Mouse (Mus musculus): ENCODE data around the gene Ccdc170. TPM values are rescaled to one million over a fixed set of nuclear protein-coding genes. Genes with fewer than 3 reads are reported as not detected.
"Not testable (repeated sequence)": the region's sequence is repeated elsewhere in the genome, so short reads cannot be mapped to it uniquely, and the experiment has no call there.

The Ccdc170 gene
- 0.13 TPM in 1 of 2 replicates, not detected in the other for polyA plus RNA-seq (2014; fragmentation: Nextera tagmentation; extraction: Ambion mirVana)

GRCm38 (mm10) chr10:4482355-4482754 is at the start of gene Ccdc170:
Ccdc170 (plus strand) TSS chr10:4482502.
- H3K36me3 ChIP-seq (ENCODE audit: control insufficient read depth, insufficient read depth, low read length) = no peaks in the 10 kb centered on the region
- DNase-seq (ENCODE audit: low spot score) = no peak
- no peak for ATAC-seq (replicated peaks; ENCODE audit: low FRiP score, low TSS enrichment, low read depth)
- H3K9ac ChIP-seq (ENCODE audit: low read length) = no peak within 1 kb of the TSS
- no peaks in the 10 kb centered on the region for H3K9me3 ChIP-seq (ENCODE audit: control insufficient read depth, low read length)
- H3K4me1 ChIP-seq (replicated peaks; ENCODE audit: control insufficient read depth, insufficient read depth, low read length) = no peaks in the 10 kb centered on the region
- 29% methylated on average over 11 of the region's 11 CpGs for WGBS
- H3K27ac ChIP-seq (ENCODE audit: low read depth) = no peak within 1 kb of the TSS
- H3K4me3 ChIP-seq (ENCODE audit: low read depth, low read length) = no peak within 1 kb of the TSS
- H3K27me3 ChIP-seq (replicated peaks; ENCODE audit: control insufficient read depth, insufficient read depth, low read length) = no peaks in the 10 kb centered on the region
- H3K4me2 ChIP-seq (ENCODE audit: low read length) = no peak within 1 kb of the TSS

DNA sequence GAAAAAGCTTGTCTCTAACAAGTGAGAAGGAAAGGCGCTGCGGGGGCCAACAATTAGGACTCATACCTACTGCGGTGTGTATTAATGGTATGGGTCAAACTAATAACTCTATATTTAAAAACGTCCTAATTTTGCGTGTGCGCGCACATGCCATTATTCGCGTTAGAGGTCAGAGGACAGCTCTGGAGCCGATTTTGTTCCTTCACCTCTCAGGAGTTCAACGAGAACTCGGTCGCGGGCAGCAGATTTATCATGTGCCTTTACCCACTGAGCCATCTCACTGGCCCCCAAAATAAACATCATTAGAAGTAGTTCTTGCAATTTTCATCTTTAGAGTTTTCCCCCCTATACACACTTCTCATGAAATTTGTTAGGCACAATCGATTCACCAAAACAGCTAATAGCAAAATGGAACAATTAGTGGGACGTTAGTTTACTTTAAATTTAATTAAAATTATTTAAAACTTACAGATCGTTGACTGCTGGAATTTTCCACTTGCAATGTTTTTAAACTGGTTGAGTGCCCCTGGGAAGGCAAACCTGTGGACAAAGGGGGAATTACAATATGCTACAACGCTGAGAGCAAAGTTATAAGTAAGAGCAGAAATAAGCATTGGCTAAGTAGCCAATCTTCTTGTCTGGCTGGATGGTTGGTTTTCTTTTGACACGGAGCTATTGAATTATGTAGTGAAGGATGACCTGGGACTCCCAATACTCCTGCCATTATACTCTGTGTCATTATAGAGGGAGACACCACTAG is 49.1 kb upstream of the Ccdc170 start:
- no peaks in the 10 kb centered on the region for H3K9me3 ChIP-seq (ENCODE audit: control insufficient read depth, low read length)
- DNase-seq (ENCODE audit: low spot score) (no peak), ATAC-seq (replicated peaks; ENCODE audit: low FRiP score, low TSS enrichment, low read depth) (peak; percentile 13; the same call in 1 of the 2 replicates)

DNA sequence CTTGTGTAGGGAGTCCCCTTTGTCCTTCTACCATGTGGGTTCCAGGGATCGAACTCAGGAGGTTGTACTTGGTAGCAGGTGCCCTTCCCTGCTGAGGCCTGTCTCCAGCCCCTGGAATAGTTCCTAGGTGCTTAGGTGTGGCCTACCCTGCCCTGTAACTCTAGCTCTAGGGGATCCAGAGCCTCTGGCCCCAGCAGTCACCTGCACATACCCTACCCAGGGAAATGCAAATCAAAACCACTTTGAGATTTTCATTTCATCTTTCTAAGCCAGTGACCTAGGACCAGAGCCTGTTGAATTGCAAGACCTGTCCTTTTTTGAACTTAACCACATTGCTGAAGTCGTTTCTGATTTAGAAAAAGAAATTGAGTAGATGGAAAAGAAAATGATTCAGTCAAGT is 48.4 kb upstream of the Ccdc170 start:
- H3K4me2 ChIP-seq (ENCODE audit: low read length) = peak overlapping the region; percentile 55; the same call in 1 of the 2 replicates
- not testable (repeated sequence) for H3K9me3 ChIP-seq (ENCODE audit: control insufficient read depth, low read length); H3K27ac ChIP-seq (ENCODE audit: low read depth); H3K27me3 ChIP-seq (replicated peaks; ENCODE audit: control insufficient read depth, insufficient read depth, low read length); H3K4me1 ChIP-seq (replicated peaks; ENCODE audit: control insufficient read depth, insufficient read depth, low read length); DNase-seq (ENCODE audit: low spot score); ATAC-seq (replicated peaks; ENCODE audit: low FRiP score, low TSS enrichment, low read depth); H3K4me3 ChIP-seq (ENCODE audit: low read depth, low read length); H3K9ac ChIP-seq (ENCODE audit: low read length)
- H3K36me3 ChIP-seq (ENCODE audit: control insufficient read depth, insufficient read depth, low read length) = peaks cover 20% of the 10 kb centered on the region
- 91% methylated on average over 2 of the region's 2 CpGs for WGBS

More for the DNA sequence above, 49.1 kb upstream of the Ccdc170 start:
- H3K27me3 ChIP-seq (replicated peaks; ENCODE audit: control insufficient read depth, insufficient read depth, low read length) = no peaks in the 10 kb centered on the region
- peak overlapping the region; percentile 55 for H3K4me2 ChIP-seq (ENCODE audit: low read length)
- H3K36me3 ChIP-seq (ENCODE audit: control insufficient read depth, insufficient read depth, low read length) = peaks cover 18% of the 10 kb centered on the region
- peak overlapping the region; percentile 81 for H3K4me3 ChIP-seq (ENCODE audit: low read depth, low read length)
- H3K27ac ChIP-seq (ENCODE audit: low read depth) = peak overlapping the region; percentile 85
- H3K4me1 ChIP-seq (replicated peaks; ENCODE audit: control insufficient read depth, insufficient read depth, low read length) = peaks cover 8% of the 10 kb centered on the region; the same call in 1 of the 2 replicates
- 7% methylated on average over 19 of the region's 19 CpGs for WGBS
- peak overlapping the region; percentile 83 for H3K9ac ChIP-seq (ENCODE audit: low read length)

- H3K27me3 ChIP-seq (replicated peaks; ENCODE audit: control insufficient read depth, insufficient read depth, low read length) = no peaks in the 10 kb centered on the region
- H3K27ac ChIP-seq (ENCODE audit: low read depth) = no peak overlapping the region
- no peak overlapping the region for H3K4me2 ChIP-seq (ENCODE audit: low read length)
- 76% methylated on average over 3 of the region's 3 CpGs for WGBS
- H3K9me3 ChIP-seq (ENCODE audit: control insufficient read depth, low read length) = no peaks in the 10 kb centered on the region
- ATAC-seq (replicated peaks; ENCODE audit: low FRiP score, low TSS enrichment, low read depth) (no peak), DNase-seq (ENCODE audit: low spot score) (no peak)
- H3K9ac ChIP-seq (ENCODE audit: low read length) = no peak overlapping the region
- H3K4me1 ChIP-seq (replicated peaks; ENCODE audit: control insufficient read depth, insufficient read depth, low read length) = peaks cover 8% of the 10 kb centered on the region; the same call in 1 of the 2 replicates
- H3K4me3 ChIP-seq (ENCODE audit: low read depth, low read length) = no peak overlapping the region
- peaks cover 36% of the 10 kb centered on the region for H3K36me3 ChIP-seq (ENCODE audit: control insufficient read depth, insufficient read depth, low read length)
Observed at GRCm38 (mm10) chr10:4435416-4435815, 46.9 kb upstream of the Ccdc170 start.

GRCm38 (mm10) chr10:4456409-4456808 is 25.9 kb upstream of the Ccdc170 start:
- Histone ChIP-seq H3K9me3 (ENCODE audit: control insufficient read depth, low read length) (no peaks in the 10 kb centered on the region), H3K36me3 (ENCODE audit: control insufficient read depth, insufficient read depth, low read length) (peaks cover 36% of the 10 kb centered on the region), H3K4me2 (ENCODE audit: low read length) (no peak overlapping the region), H3K4me3 (ENCODE audit: low read depth, low read length) (no peak overlapping the region), H3K4me1 (replicated peaks; ENCODE audit: control insufficient read depth, insufficient read depth, low read length) (no peaks in the 10 kb centered on the region), H3K27me3 (replicated peaks; ENCODE audit: control insufficient read depth, insufficient read depth, low read length) (no peaks in the 10 kb centered on the region), H3K27ac (ENCODE audit: low read depth) (no peak overlapping the region), H3K9ac (ENCODE audit: low read length) (no peak overlapping the region)
- DNase-seq (ENCODE audit: low spot score) (no peak), ATAC-seq (replicated peaks; ENCODE audit: low FRiP score, low TSS enrichment, low read depth) (no peak)
- WGBS = 71% methylated on average over 4 of the region's 4 CpGs

- no peak overlapping the region for H3K4me3 ChIP-seq (ENCODE audit: low read depth, low read length)
- no peak overlapping the region for H3K27ac ChIP-seq (ENCODE audit: low read depth)
- H3K36me3 ChIP-seq (ENCODE audit: control insufficient read depth, insufficient read depth, low read length) = peaks cover 3% of the 10 kb centered on the region; the same call in 1 of the 2 replicates
- ATAC-seq (replicated peaks; ENCODE audit: low FRiP score, low TSS enrichment, low read depth) (no peak), DNase-seq (ENCODE audit: low spot score) (no peak)
- H3K4me1 ChIP-seq (replicated peaks; ENCODE audit: control insufficient read depth, insufficient read depth, low read length) = no peaks in the 10 kb centered on the region
- no peak overlapping the region for H3K9ac ChIP-seq (ENCODE audit: low read length)
- H3K4me2 ChIP-seq (ENCODE audit: low read length) = no peak overlapping the region
- H3K9me3 ChIP-seq (ENCODE audit: control insufficient read depth, low read length) = no peaks in the 10 kb centered on the region
- no peaks in the 10 kb centered on the region for H3K27me3 ChIP-seq (replicated peaks; ENCODE audit: control insufficient read depth, insufficient read depth, low read length)
- WGBS = 92% methylated on average over 2 of the region's 2 CpGs
Observed at GRCm38 (mm10) chr10:4460201-4460600, 22.1 kb upstream of the Ccdc170 start.

DNA sequence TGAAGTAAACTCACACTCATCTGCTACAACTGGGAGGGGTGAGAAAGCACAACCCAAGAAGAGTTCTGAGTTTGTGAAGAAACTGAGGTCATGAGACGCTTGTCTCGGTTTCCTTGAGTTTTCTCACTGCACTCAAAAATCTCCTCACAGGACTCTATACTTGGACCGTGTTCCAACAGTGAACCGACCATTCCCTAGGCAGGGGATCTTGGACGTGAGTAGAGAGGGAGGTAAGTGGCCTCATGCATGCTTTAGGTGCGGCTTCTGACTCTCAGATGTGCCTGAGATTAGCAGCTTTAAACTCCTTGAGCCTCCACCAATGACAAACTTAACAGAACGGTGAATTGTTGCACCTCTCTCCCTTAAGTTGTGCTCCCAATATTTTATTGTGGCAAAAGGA is 16.5 kb upstream of the Ccdc170 start:
- ATAC-seq (replicated peaks; ENCODE audit: low FRiP score, low TSS enrichment, low read depth) (no peak), DNase-seq (ENCODE audit: low spot score) (no peak)
- no peaks in the 10 kb centered on the region for H3K9me3 ChIP-seq (ENCODE audit: control insufficient read depth, low read length)
- 74% methylated on average over 7 of the region's 7 CpGs for WGBS
- no peaks in the 10 kb centered on the region for H3K36me3 ChIP-seq (ENCODE audit: control insufficient read depth, insufficient read depth, low read length)
- no peaks in the 10 kb centered on the region for H3K27me3 ChIP-seq (replicated peaks; ENCODE audit: control insufficient read depth, insufficient read depth, low read length)
- no peaks in the 10 kb centered on the region for H3K4me1 ChIP-seq (replicated peaks; ENCODE audit: control insufficient read depth, insufficient read depth, low read length)
- no peak overlapping the region for H3K9ac ChIP-seq (ENCODE audit: low read length)
- no peak overlapping the region for H3K27ac ChIP-seq (ENCODE audit: low read depth)
- H3K4me3 ChIP-seq (ENCODE audit: low read depth, low read length) = no peak overlapping the region
- no peak overlapping the region for H3K4me2 ChIP-seq (ENCODE audit: low read length)

GRCm38 (mm10) chr10:4469406-4469805 is 12.9 kb upstream of the Ccdc170 start:
- Histone ChIP-seq H3K27ac (ENCODE audit: low read depth) (no peak overlapping the region), H3K9ac (ENCODE audit: low read length) (no peak overlapping the region), H3K4me3 (ENCODE audit: low read depth, low read length) (no peak overlapping the region), H3K4me2 (ENCODE audit: low read length) (no peak overlapping the region), H3K27me3 (replicated peaks; ENCODE audit: control insufficient read depth, insufficient read depth, low read length) (no peaks in the 10 kb centered on the region), H3K36me3 (ENCODE audit: control insufficient read depth, insufficient read depth, low read length) (no peaks in the 10 kb centered on the region), H3K9me3 (ENCODE audit: control insufficient read depth, low read length) (no peaks in the 10 kb centered on the region), H3K4me1 (replicated peaks; ENCODE audit: control insufficient read depth, insufficient read depth, low read length) (no peaks in the 10 kb centered on the region)
- no peak for DNase-seq (ENCODE audit: low spot score)
- 78% methylated on average over 3 of the region's 3 CpGs for WGBS
- ATAC-seq (replicated peaks; ENCODE audit: low FRiP score, low TSS enrichment, low read depth) = no peak

GRCm38 (mm10) chr10:4473591-4473993 is 8.7 kb upstream of the Ccdc170 start:
- WGBS = 30% methylated on average over 11 of the region's 11 CpGs

More at GRCm38 (mm10) chr10:4473591-4473993, 8.7 kb upstream of the Ccdc170 start:
- H3K27ac ChIP-seq (ENCODE audit: low read depth) = no peak overlapping the region; the same call in 1 of the 2 replicates
- H3K4me1 ChIP-seq (replicated peaks; ENCODE audit: control insufficient read depth, insufficient read depth, low read length) = no peaks in the 10 kb centered on the region
- H3K9ac ChIP-seq (ENCODE audit: low read length) = no peak overlapping the region
- ATAC-seq (replicated peaks; ENCODE audit: low FRiP score, low TSS enrichment, low read depth) (peak; percentile 62; the same call in 1 of the 2 replicates), DNase-seq (ENCODE audit: low spot score) (peak; percentile 58)
- no peaks in the 10 kb centered on the region for H3K36me3 ChIP-seq (ENCODE audit: control insufficient read depth, insufficient read depth, low read length)
- no peak overlapping the region for H3K4me3 ChIP-seq (ENCODE audit: low read depth, low read length)
- no peak overlapping the region; the same call in 1 of the 2 replicates for H3K4me2 ChIP-seq (ENCODE audit: low read length)
- no peaks in the 10 kb centered on the region for H3K9me3 ChIP-seq (ENCODE audit: control insufficient read depth, low read length)
- H3K27me3 ChIP-seq (replicated peaks; ENCODE audit: control insufficient read depth, insufficient read depth, low read length) = no peaks in the 10 kb centered on the region
